Mouse (Mus musculus): Measurements from ENCODE around the gene Wnt10a. TPM values are rescaled to one million over a fixed set of nuclear protein-coding genes. Genes with fewer than 3 reads are reported as not detected.

Wnt10a gene
- total and polyA plus RNA-seq, 3 experiments: 126 to 187 (median 155) TPM

- Histone ChIP-seq H3K4me1 (ENCODE audit: control insufficient read depth in 1 of 2, insufficient read depth in 2 of 2) (peaks cover 20 to 56% of the 10 kb centered on the region in 2 experiments), H3K27me3 (replicated peaks) (peaks cover 1% of the 10 kb centered on the region), H3K27ac (ENCODE audit: insufficient read depth, low read depth) (no peak overlapping the region), H3K9ac (ENCODE audit: insufficient read depth, low read depth) (no peak overlapping the region), H3K4me2 (ENCODE audit: insufficient read depth, low read depth, poor library complexity, severe bottlenecking) (no peak overlapping the region), H3K36me3 (replicated peaks in 1 of 2; ENCODE audit: control insufficient read depth in 1 of 2, insufficient read depth in 1 of 2, low read length in 1 of 2) (peaks cover 0 to 13% of the 10 kb centered on the region in 2 experiments), H3K4me3 (replicated peaks in 1 of 3; ENCODE audit: low read depth in 2 of 3, low read length in 2 of 3, poor library complexity in 1 of 3) (no peak overlapping the region), H3K79me2 (replicated peaks; ENCODE audit: control insufficient read depth, extremely low read depth, insufficient read depth, poor library complexity, severe bottlenecking) (0 out of 2 replicates have a peak, but pooled peaks cover 2% of the 10 kb centered on the region), H3K9me3 (replicated peaks; ENCODE audit: low read length) (no peaks in the 10 kb centered on the region)
- dilution Hi-C loops (cut with MboI; ENCODE audit: extremely low pct_ligation_motif_present, extremely low pct_unique_long_range_greater_than_20kb, low sequenced_read_pairs) (no loop called here), in situ Hi-C loops (cut with MboI; ENCODE audit: low pct_ligation_motif_present, low pct_unique_long_range_greater_than_20kb, low sequenced_read_pairs) (loop anchor here (5.0 kb wide), 1 partner anchor 37 kb away; the partner anchor contains the start of gene Wnt6)
- TF ChIP-seq CTCF (conservative IDR thresholded peaks at IDR 0.05 in 1 of 2, IDR thresholded peaks at IDR 0.05 in 1 of 2; ENCODE audit: low read depth in 2 of 2, low read length in 2 of 2) (peak in 1 of 2 experiments; percentile 51; a peak in 3 of 4 replicates), POLR2AphosphoS2 (IDR thresholded peaks at IDR 0.05; ENCODE audit: low read depth, low read length) (no peak), BHLHE40 (IDR thresholded peaks at IDR 0.05; ENCODE audit: low read depth, low read length) (no peak), JUN (IDR thresholded peaks at IDR 0.05; ENCODE audit: insufficient read depth, low read depth, low read length) (no peak)
- DNase-seq (ENCODE audit: extremely low read depth): no peak
These were observed 17.7 kb downstream of the Wnt10a start for GRCm38 (mm10) chr1:74809007-74809406.

- peak; percentile 42 for DNase-seq (ENCODE audit: extremely low read depth)
- no peak overlapping the region for H3K4me2 ChIP-seq (ENCODE audit: insufficient read depth, low read depth, poor library complexity, severe bottlenecking)
- H3K9ac ChIP-seq (ENCODE audit: insufficient read depth, low read depth): no peak overlapping the region
- peaks cover 7 to 38% of the 10 kb centered on the region in 2 experiments; a peak in 3 of 4 replicates for H3K4me1 ChIP-seq (ENCODE audit: control insufficient read depth in 1 of 2, insufficient read depth in 2 of 2)
- in situ Hi-C loops (cut with MboI; ENCODE audit: low pct_ligation_motif_present, low pct_unique_long_range_greater_than_20kb, low sequenced_read_pairs) (no loop called here), dilution Hi-C loops (cut with MboI; ENCODE audit: extremely low pct_ligation_motif_present, extremely low pct_unique_long_range_greater_than_20kb, low sequenced_read_pairs) (no loop called here)
- H3K36me3 ChIP-seq (replicated peaks in 1 of 2; ENCODE audit: control insufficient read depth in 1 of 2, insufficient read depth in 1 of 2, low read length in 1 of 2): peaks cover 0 to 6% of the 10 kb centered on the region in 2 experiments
- no peaks in the 10 kb centered on the region for H3K9me3 ChIP-seq (replicated peaks; ENCODE audit: low read length)
- H3K4me3 ChIP-seq (replicated peaks in 1 of 3; ENCODE audit: low read depth in 2 of 3, low read length in 2 of 3, poor library complexity in 1 of 3): no peak overlapping the region
- H3K79me2 ChIP-seq (replicated peaks; ENCODE audit: control insufficient read depth, extremely low read depth, insufficient read depth, poor library complexity, severe bottlenecking): no peaks in the 10 kb centered on the region
- H3K27me3 ChIP-seq (replicated peaks): peaks cover 1% of the 10 kb centered on the region
- TF ChIP-seq TCF12 (IDR thresholded peaks at IDR 0.05; ENCODE audit: low read depth, low read length): no peak
- peak; percentile 98 for TF ChIP-seq MYC (IDR thresholded peaks at IDR 0.05; ENCODE audit: low read depth, low read length)
- TF ChIP-seq USF1 (IDR thresholded peaks at IDR 0.05; ENCODE audit: low read depth, low read length): peak; percentile 21; the same call in 1 of the 2 replicates
- TF ChIP-seq UBTF (IDR thresholded peaks at IDR 0.05; ENCODE audit: low read depth, low read length): no peak
- 0 out of 2 replicates have a peak, but pooled peaks have one; percentile 40 for TF ChIP-seq BHLHE40 (IDR thresholded peaks at IDR 0.05; ENCODE audit: low read depth, low read length)
- peak; percentile 67 for TF ChIP-seq MXI1 (IDR thresholded peaks at IDR 0.05; ENCODE audit: low read depth, low read length)
- TF ChIP-seq CTCF (conservative IDR thresholded peaks at IDR 0.05 in 1 of 2, IDR thresholded peaks at IDR 0.05 in 1 of 2; ENCODE audit: low read depth in 2 of 2, low read length in 2 of 2): peak; percentile 6 to 78; a peak in 3 of 4 replicates
- TF ChIP-seq JUND (conservative IDR thresholded peaks at IDR 0.05; ENCODE audit: low read depth, low read length): no peak
- TF ChIP-seq POLR2A (IDR thresholded peaks at IDR 0.05; ENCODE audit: low read depth, low read length): peak; percentile 27; the same call in 1 of the 2 replicates
- no peak for TF ChIP-seq POLR2AphosphoS2 (IDR thresholded peaks at IDR 0.05; ENCODE audit: low read depth, low read length)
- peak; percentile 27; the same call in 1 of the 2 replicates for TF ChIP-seq USF2 (conservative IDR thresholded peaks at IDR 0.05; ENCODE audit: low read depth, low read length)
- TF ChIP-seq MAX (IDR thresholded peaks at IDR 0.05; ENCODE audit: low read length): peak; percentile 97
- TF ChIP-seq SIN3A (IDR thresholded peaks at IDR 0.05; ENCODE audit: low read length): 0 out of 2 replicates have a peak, but pooled peaks have one; percentile 43
- TF ChIP-seq RAD21 (IDR thresholded peaks at IDR 0.05; ENCODE audit: low read depth, low read length): peak; percentile 77
- peak; percentile 74 for TF ChIP-seq SMC3 (IDR thresholded peaks at IDR 0.05; ENCODE audit: low read depth, low read length)
- TF ChIP-seq ZNF384 (IDR thresholded peaks at IDR 0.05; ENCODE audit: low read depth, low read length): no peak; the same call in 1 of the 2 replicates
- no peak for TF ChIP-seq ELF1 (IDR thresholded peaks at IDR 0.05; ENCODE audit: low read depth, low read length)
- peak; percentile 53; the same call in 1 of the 2 replicates for TF ChIP-seq ZC3H11A (IDR thresholded peaks at IDR 0.05; ENCODE audit: low read depth, low read length)
- H3K27ac ChIP-seq (ENCODE audit: insufficient read depth, low read depth): 0 out of 2 replicates have a peak overlapping the region, but pooled peaks have one; percentile 1
These were observed 23.8 kb downstream of the Wnt10a start for GRCm38 (mm10) chr1:74814931-74815647.

All from CH12.LX (cell line).